Mouse (Mus musculus): ENCODE measurements around the gene Foxs1. TPM values are rescaled to one million over a fixed set of nuclear protein-coding genes. Genes with fewer than 3 reads are reported as not detected.

Foxs1 gene
- polyA plus RNA-seq, 1 experiment from 2014 or later, result 4.9 TPM

DNA sequence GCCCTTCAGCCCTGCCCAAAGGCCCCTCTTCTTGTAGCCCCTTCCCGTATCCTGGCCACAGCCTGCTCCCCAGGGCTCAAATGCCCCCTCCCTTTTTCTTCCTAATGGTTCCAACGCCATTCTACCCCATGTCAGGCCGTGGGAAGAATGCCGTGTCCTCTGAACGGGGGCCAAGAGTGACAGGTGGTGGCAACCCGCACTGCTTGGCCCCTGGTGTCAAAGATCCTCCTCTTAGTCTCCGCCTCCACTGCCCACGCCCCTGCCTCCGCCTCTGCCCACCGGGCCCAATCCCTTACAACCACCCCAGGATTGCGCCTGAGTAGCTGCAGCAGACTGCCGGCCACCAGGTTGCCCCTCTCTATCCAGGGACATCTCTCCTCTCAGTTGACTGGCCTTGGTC, 22.0 kb downstream of the Foxs1 start, which contains the start of gene Mylk2:
Gene Mylk2, plus strand, starts transcription at position 322 of the 400 bp plus-strand sequence.
- WGBS, result 24% methylated on average over 12 of the region's 12 CpGs
- H3K9ac ChIP-seq, result no peak within 1 kb of the TSS
- H3K4me3 ChIP-seq, result no peak within 1 kb of the TSS

DNA sequence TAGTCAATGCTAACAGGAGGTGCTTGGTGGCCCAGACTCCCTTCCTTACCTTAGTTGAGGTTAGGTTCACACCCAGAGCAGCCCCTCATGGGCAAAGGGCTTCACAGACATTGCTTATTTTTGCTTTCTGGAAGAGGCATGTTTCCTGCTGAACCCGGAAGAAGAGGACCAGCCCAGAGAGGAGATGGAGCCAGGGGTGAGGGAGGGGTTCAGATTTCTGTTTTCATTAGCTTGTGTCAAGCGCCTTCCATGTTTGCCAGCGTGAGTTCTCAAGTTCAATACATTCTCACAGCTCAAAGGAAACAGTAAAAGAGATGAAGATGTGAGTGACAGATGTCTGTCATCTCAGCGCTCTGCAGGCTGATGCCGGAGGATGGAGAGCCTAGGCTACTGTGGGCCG, 23.2 kb downstream of the Foxs1 start:
- H3K27ac ChIP-seq (replicated peaks), result no peak overlapping the region
- H3K4me2 ChIP-seq, result no peak overlapping the region
- no peak for ATAC-seq (ENCODE audit: low FRiP score, low read depth)
- peaks cover 30% of the 10 kb centered on the region for H3K27me3 ChIP-seq
- 79% methylated on average over 6 of the region's 6 CpGs for WGBS
- no peak overlapping the region for H3K9ac ChIP-seq
- peaks cover 18% of the 10 kb centered on the region for H3K4me1 ChIP-seq (replicated peaks)
- H3K9me3 ChIP-seq, result no peaks in the 10 kb centered on the region
- no peak overlapping the region for H3K4me3 ChIP-seq
- no peaks in the 10 kb centered on the region for H3K36me3 ChIP-seq

More for the DNA sequence above, 22.0 kb downstream of the Foxs1 start, which contains the start of gene Mylk2:
- no peaks in the 10 kb centered on the region for H3K9me3 ChIP-seq
- ATAC-seq (ENCODE audit: low FRiP score, low read depth), result no peak
- H3K27me3 ChIP-seq, result peaks cover 30% of the 10 kb centered on the region
- no peak within 1 kb of the TSS for H3K27ac ChIP-seq (replicated peaks)
- peaks cover 20% of the 10 kb centered on the region for H3K4me1 ChIP-seq (replicated peaks)
- no peaks in the 10 kb centered on the region for H3K36me3 ChIP-seq
- no peak within 1 kb of the TSS for H3K4me2 ChIP-seq

DNA sequence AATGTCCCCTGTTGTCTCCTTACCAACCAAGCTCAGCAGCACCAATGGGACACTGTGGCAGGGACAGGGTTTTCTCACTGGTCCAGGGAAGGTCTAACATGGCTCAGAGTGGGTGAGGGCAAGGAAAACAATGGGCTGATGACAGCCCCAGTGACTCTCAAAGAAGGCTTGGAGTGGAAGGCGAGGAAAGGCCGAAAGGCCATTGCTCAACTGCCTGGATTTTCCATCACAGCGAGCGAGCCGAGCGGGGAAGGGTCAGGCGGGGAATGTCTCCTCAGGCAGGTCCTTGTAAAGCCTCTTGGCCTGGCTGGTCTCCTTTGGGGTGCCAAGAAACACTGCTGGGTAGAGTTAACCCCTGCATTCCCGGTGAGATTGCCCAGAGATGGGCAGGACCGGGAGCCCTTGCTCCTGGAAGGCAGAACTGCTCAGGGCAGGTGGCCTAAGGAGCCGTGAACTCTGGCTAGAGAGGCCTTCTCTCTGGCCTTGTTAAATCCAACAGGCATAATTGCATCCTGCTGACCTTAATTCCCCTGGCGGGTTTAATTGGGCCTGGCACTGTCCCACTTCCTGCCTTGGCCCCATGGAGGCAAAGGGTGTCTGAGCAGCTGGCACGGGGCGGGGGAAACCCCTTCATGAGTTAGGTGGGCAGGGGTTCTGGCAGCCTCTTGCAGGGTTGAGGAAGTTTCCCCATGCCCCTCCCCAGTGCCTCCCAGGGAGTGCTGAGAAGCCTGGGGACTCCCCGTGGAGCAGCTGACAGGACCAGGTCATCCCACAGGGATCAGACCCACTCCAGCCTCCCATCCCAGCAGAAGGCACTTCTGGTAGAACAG, 25.7 kb downstream of the Foxs1 start:
- Histone ChIP-seq H3K27me3 (peaks cover 15% of the 10 kb centered on the region), H3K4me3 (no peak overlapping the region), H3K9me3 (no peaks in the 10 kb centered on the region), H3K36me3 (no peaks in the 10 kb centered on the region), H3K4me1 (replicated peaks) (peaks cover 10% of the 10 kb centered on the region), H3K27ac (replicated peaks) (no peak overlapping the region), H3K4me2 (no peak overlapping the region), H3K9ac (no peak overlapping the region)
- ATAC-seq (ENCODE audit: low FRiP score, low read depth), result no peak
- WGBS, result 49% methylated on average over 14 of the region's 14 CpGs

DNA sequence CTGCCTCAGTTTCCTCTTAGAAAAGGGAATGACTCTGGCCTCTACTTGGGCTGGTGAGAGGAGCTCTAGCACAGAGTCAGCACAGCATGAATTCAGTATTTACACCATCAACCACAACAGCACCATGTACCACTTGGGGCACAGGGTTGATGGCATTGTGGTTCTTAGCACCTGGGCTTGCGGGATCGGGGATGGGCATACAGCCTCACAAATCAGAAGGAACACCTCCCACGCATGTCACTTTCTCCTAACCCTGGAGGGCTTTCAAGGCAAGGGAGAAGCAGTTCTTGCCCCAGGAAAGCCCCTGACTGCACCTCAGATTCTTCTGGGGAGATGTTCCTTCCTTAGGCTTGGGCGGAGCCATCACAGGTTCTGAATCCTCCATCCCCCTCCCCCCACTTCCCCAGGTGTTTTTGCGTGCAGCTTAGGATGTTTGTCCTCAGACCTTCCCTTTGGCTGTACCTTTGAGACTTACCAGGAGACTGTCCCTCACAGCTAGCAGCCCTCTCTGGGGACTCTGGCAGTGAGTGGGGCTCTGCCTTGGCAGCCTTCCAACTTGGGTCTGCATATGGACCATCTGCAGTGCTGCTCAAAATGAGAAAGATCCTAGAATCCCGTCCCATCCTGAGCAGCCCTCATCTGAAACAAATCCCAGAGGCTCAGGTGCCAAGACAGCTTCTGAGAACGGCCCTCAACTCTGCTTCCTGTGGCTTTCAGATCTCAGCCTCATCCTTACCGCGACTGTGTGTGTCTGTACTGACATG, 26.6 kb downstream of the Foxs1 start:
- Histone ChIP-seq H3K4me2 (no peak overlapping the region), H3K9ac (no peak overlapping the region), H3K4me3 (no peak overlapping the region), H3K9me3 (no peaks in the 10 kb centered on the region), H3K4me1 (replicated peaks) (peaks cover 10% of the 10 kb centered on the region), H3K27me3 (peaks cover 6% of the 10 kb centered on the region), H3K36me3 (no peaks in the 10 kb centered on the region), H3K27ac (replicated peaks) (no peak overlapping the region)
- WGBS, result 59% methylated on average over 9 of the region's 9 CpGs
- no peak for ATAC-seq (ENCODE audit: low FRiP score, low read depth)

DNA sequence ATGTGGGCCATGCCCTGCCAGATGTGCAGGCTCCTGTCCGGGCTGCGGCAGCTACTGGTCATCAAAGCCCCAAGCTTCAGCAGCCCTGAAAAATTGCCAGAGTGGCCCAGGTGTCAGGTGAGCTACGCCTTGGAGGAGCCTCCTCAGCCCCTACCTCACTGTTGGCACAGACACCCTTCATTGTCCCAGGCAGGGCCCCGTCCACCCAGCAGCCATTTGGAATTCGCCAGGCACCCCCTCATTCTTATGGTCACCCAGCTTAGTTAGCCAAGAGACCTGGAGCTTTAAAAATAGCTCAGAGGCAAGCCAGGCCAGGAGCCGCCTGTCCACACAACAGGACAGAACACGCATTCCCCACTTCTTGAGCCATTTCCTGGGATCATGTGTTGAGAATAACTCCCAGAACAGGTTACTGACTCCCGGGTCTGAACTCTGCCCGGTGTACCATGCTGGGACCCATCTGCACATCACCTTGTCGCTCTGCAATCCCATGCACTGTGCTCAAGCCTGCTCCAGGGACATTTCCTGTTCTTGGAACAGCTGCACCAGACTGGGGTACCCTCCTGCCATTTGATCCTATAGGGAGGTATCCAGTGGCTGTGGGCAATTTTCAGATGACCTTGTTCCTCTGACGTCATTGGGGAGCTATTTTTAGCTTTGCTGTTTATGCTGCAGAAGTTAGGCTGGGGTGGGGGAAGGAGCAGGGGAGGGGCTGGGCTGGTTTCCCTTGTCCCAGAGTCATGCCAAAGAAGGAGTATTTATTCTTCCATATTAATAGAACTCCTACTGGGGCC, 27.8 kb downstream of the Foxs1 start:
- no peaks in the 10 kb centered on the region for H3K9me3 ChIP-seq
- no peak overlapping the region for H3K9ac ChIP-seq
- no peak overlapping the region for H3K27ac ChIP-seq (replicated peaks)
- H3K27me3 ChIP-seq, result no peaks in the 10 kb centered on the region
- no peak for ATAC-seq (ENCODE audit: low FRiP score, low read depth)
- no peaks in the 10 kb centered on the region for H3K36me3 ChIP-seq
- H3K4me1 ChIP-seq (replicated peaks), result peaks cover 10% of the 10 kb centered on the region
- 72% methylated on average over 11 of the region's 11 CpGs for WGBS
- no peak overlapping the region for H3K4me2 ChIP-seq
- H3K4me3 ChIP-seq, result no peak overlapping the region

DNA sequence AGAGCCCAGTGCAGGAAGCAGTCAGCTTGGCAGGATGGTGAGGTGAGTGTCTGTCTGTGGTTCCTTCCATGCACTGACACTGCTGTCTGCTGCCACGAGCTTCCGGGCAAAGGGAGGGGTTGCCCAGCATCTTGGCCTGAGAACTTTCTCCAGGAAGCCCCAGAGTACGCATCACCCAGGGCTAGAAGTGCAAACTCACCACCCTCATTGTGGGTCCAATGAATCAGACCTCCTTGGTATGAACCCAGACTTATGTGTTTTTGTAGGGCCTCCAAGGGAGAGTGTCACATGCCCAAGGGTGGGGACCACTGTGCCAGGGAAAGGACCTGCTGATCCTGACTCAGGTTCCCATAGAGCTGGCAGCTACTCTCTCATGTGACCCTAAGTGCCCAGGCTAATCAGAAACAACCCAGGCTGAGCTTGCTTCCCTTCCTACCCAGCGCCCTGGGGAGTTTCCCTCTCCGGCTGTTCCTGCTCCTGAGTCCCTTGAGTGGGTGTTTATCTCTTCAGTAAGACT, 28.8 kb downstream of the Foxs1 start:
- Histone ChIP-seq H3K4me1 (replicated peaks) (peaks cover 10% of the 10 kb centered on the region), H3K36me3 (no peaks in the 10 kb centered on the region), H3K9ac (no peak overlapping the region), H3K27me3 (no peaks in the 10 kb centered on the region), H3K4me3 (no peak overlapping the region), H3K9me3 (no peaks in the 10 kb centered on the region), H3K27ac (replicated peaks) (no peak overlapping the region), H3K4me2 (no peak overlapping the region)
- WGBS, result 78% methylated on average over 5 of the region's 5 CpGs
- no peak for ATAC-seq (ENCODE audit: low FRiP score, low read depth)

DNA sequence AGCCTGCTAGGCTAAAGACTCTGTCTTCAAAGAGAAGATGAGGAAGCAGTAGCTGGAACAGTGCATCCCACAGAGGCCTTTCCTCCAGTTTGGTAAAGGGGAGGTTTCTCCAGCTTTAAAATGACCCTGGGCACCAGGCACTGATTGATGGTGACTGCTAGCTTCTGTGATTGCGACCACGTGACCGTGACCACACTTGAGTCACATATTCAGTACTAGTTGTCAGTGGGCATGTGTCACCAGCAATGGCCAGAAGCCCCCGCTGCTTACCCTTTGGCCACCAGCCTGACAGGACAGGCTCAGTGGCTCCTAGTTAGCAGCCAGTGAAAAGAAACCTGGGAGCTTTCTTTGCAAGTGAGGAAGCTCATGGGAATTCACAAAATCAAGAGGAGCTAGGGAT, 29.4 kb downstream of the Foxs1 start:
- 73% methylated on average over 4 of the region's 4 CpGs for WGBS
- H3K27ac ChIP-seq (replicated peaks), result no peak overlapping the region
- H3K9me3 ChIP-seq, result no peaks in the 10 kb centered on the region
- H3K9ac ChIP-seq, result no peak overlapping the region
- ATAC-seq (ENCODE audit: low FRiP score, low read depth), result no peak
- H3K36me3 ChIP-seq, result no peaks in the 10 kb centered on the region
- H3K4me1 ChIP-seq (replicated peaks), result peaks cover 10% of the 10 kb centered on the region
- no peak overlapping the region for H3K4me3 ChIP-seq
- H3K4me2 ChIP-seq, result no peak overlapping the region
- H3K27me3 ChIP-seq, result no peaks in the 10 kb centered on the region

DNA sequence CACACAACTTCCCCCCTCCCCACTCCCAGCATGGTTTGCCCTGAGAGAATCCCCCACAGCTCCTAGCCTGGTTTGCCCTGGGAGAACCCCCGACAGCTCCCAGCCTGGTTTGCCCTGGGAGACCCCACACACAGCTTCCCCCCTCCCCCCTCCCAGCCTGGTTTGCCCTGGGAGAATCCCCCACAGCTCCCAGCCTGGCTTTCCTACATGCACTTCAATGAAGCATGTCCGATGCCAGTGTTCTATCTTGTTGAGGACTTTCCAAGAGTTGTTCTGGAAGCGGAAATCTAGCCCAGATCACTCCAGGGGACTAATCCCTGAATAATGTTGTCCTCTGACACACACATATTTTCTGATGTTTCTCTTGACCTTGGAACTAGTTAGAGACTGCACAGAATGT, 30.4 kb downstream of the Foxs1 start:
- Histone ChIP-seq H3K4me2 (no peak overlapping the region), H3K4me3 (no peak overlapping the region), H3K27ac (replicated peaks) (no peak overlapping the region), H3K27me3 (no peaks in the 10 kb centered on the region), H3K4me1 (replicated peaks) (peaks cover 10% of the 10 kb centered on the region), H3K9me3 (no peaks in the 10 kb centered on the region), H3K36me3 (no peaks in the 10 kb centered on the region), H3K9ac (no peak overlapping the region)
- WGBS, result 33% methylated on average over 3 of the region's 3 CpGs
- ATAC-seq (ENCODE audit: low FRiP score, low read depth), result no peak

DNA sequence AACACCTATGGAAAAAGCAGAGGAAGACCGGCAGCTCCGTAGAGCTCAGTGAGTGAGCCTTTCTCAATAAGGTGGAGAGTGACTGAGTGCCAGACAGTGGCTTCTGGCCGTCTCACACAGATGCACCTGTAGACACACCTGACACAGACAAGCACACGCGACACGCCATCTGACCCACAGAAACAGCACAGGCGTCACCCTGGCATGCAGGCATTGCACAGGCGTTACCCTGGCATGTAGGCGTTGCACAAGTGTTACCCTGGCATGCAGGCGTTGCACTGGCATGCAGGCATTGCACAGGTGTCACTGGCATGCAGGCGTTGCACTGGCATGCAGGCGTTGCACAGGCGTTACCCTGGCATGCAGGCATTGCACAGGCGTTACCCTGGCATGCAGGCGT, 31.7 kb downstream of the Foxs1 start:
- Histone ChIP-seq H3K9me3 (no peaks in the 10 kb centered on the region), H3K27me3 (no peaks in the 10 kb centered on the region), H3K36me3 (no peaks in the 10 kb centered on the region), H3K9ac (no peak overlapping the region), H3K4me1 (replicated peaks) (no peaks in the 10 kb centered on the region; the same call in 1 of the 2 replicates), H3K4me2 (no peak overlapping the region), H3K27ac (replicated peaks) (no peak overlapping the region), H3K4me3 (no peak overlapping the region)
- ATAC-seq (ENCODE audit: low FRiP score, low read depth), result no peak
- WGBS, result 98% methylated on average over 15 of the region's 15 CpGs

DNA sequence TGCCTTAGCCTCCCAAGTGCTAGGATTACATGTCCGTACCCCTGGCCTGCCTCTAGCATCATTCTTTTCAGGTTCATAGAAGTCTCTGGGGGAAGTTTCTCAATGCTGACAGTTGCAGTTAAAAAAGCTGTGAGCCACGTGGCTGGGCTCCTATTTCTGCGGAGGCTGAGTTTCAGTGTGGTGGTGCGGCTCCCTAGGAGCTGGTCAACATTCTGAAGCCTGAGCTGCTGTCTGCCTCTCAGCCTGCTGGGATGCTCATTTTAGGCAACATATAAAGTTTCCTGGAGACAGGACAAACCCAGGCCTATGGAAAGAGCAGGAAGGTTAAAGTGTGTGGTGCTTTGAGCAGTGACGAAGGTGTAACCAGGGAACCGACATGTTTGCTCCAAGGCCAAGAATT, 34.0 kb downstream of the Foxs1 start:
- Histone ChIP-seq H3K27ac (replicated peaks) (no peak overlapping the region), H3K9ac (no peak overlapping the region), H3K27me3 (no peaks in the 10 kb centered on the region), H3K4me1 (replicated peaks) (no peaks in the 10 kb centered on the region; the same call in 1 of the 2 replicates), H3K4me2 (no peak overlapping the region), H3K9me3 (no peaks in the 10 kb centered on the region), H3K36me3 (no peaks in the 10 kb centered on the region), H3K4me3 (no peak overlapping the region)
- WGBS, result 75% methylated on average over 6 of the region's 6 CpGs
- no peak for ATAC-seq (ENCODE audit: low FRiP score, low read depth)

DNA sequence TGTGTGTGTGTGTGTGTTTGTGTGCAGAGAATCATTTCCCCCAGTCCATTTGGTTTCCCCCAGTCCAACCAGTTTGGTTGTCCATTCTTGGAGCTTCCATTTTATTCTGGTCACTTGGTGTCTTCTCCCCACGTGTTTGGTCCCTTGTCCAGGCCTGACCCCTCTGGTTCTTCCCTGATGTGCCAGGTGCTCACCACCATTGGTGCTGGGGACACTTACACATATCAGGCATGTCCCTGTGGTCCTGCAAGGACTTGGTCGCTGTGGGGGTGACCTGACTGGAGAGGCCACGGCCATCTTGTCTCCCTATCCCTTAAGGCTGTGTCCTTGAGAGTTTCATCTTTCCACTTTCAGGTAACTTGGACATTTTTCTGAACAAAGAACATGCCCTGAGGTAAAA, 36.1 kb downstream of the Foxs1 start:
- no peaks in the 10 kb centered on the region for H3K36me3 ChIP-seq
- H3K9ac ChIP-seq, result no peak overlapping the region
- no peaks in the 10 kb centered on the region for H3K27me3 ChIP-seq
- H3K4me3 ChIP-seq, result no peak overlapping the region
- WGBS, result 82% methylated on average over 3 of the region's 3 CpGs
- no peaks in the 10 kb centered on the region for H3K4me1 ChIP-seq (replicated peaks)
- ATAC-seq (ENCODE audit: low FRiP score, low read depth), result no peak
- no peak overlapping the region for H3K27ac ChIP-seq (replicated peaks)
- H3K4me2 ChIP-seq, result no peak overlapping the region
- no peaks in the 10 kb centered on the region for H3K9me3 ChIP-seq

Data from hindbrain, embryonic 15.5 days (tissue).